Mouse (Mus musculus) ES-Bruce4 (cell line): ENCODE results near the gene Gpc1. TPM values are rescaled to one million over a fixed set of nuclear protein-coding genes. Genes with fewer than 3 reads are reported as not detected.

ENCODE experiments used
- H3K27ac ChIP-seq: 2 replicates; pipeline ENCODE4 v1.5.1; 2012; ENCODE audit warnings: low read length, inconsistent platforms; ENCODE audit not compliant: insufficient read depth
- H3K27me3 ChIP-seq: 2 replicates; pipeline ENCODE4 v1.6.1; 2012; ENCODE audit warnings: mild to moderate bottlenecking, low read length, inconsistent platforms; ENCODE audit not compliant: control insufficient read depth, poor library complexity, insufficient read depth, severe bottlenecking
- H3K36me3 ChIP-seq: 2 replicates; pipeline ENCODE4 v1.6.1; 2012; ENCODE audit warnings: inconsistent platforms, mild to moderate bottlenecking, low read length, moderate library complexity; ENCODE audit not compliant: control insufficient read depth, poor library complexity, insufficient read depth, severe bottlenecking
- H3K4me1 ChIP-seq: one replicate; pipeline ENCODE4 v1.8.1; 2011; ENCODE audit warnings: low read length; ENCODE audit not compliant: control insufficient read depth, insufficient read depth
- H3K4me3 ChIP-seq: 2 replicates; pipeline ENCODE4 v1.5.1; 2011; ENCODE audit warnings: low read depth, mild to moderate bottlenecking, low read length
- H3K9ac ChIP-seq: 2 replicates; pipeline ENCODE4 v1.6.1; 2012; ENCODE audit warnings: low read depth, mild to moderate bottlenecking, inconsistent platforms; ENCODE audit not compliant: poor library complexity, severe bottlenecking
- H3K9me3 ChIP-seq: replicated peaks from 2 replicates; pipeline ENCODE4 v1.6.1; 2012; ENCODE audit warnings: mild to moderate bottlenecking, low read length, inconsistent platforms; ENCODE audit not compliant: control insufficient read depth, poor library complexity, insufficient read depth, severe bottlenecking
- CTCF ChIP-seq: IDR thresholded peaks from one replicate; pipeline ENCODE4 v1.8.1; 2011; ENCODE audit warnings: low read depth, low read length
- EP300 ChIP-seq: IDR thresholded peaks from 2 replicates; pipeline ENCODE4 v1.6.1; 2011; ENCODE audit warnings: low read depth, low read length; ENCODE audit not compliant: insufficient read depth
- POLR2A ChIP-seq: IDR thresholded peaks from one replicate; pipeline ENCODE4 v1.8.1; 2011; ENCODE audit warnings: low read length; ENCODE audit not compliant: insufficient read depth
- polyA plus RNA-seq: library from polyadenylated mRNA; stranded (reverse); fragments of >200 nt; gene quantifications from 2 replicates; pipeline ENCODE4 v1.2.4, GENCODE M21; 2011; ENCODE audit warnings: low read depth; ENCODE audit not compliant: missing spikeins, insufficient read depth, insufficient read length

Gpc1 gene
- polyA plus RNA-seq, 1 experiment: 30.5 TPM

DNA sequence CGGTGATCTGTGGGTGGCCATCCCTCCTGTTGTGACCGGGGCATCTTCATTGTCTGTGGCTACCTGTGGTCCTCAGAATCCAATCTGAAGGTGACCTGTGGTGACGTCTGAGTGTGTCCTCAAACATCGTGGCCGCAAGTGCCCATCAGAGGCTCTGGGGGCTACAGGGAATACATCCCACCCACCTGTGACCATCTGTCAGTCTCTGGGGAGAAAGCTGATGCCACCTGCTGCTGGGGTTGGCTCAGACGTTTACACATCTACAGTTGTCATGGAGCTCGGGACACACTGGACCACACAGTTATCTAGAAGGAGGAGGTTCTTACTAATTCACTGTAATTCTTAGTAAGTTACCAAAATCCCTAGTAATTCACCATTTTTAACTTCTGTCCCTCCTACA is 7.8 kb downstream of the Gpc1 start:
- no peaks in the 10 kb centered on the region for H3K36me3 ChIP-seq
- H3K9ac ChIP-seq: no peak overlapping the region
- no peaks in the 10 kb centered on the region for H3K27me3 ChIP-seq
- no peak overlapping the region for H3K27ac ChIP-seq
- no peak overlapping the region for H3K4me3 ChIP-seq
- TF ChIP-seq CTCF (no peak), EP300 (no peak), POLR2A (no peak)
- no peaks in the 10 kb centered on the region for H3K9me3 ChIP-seq
- H3K4me1 ChIP-seq: no peaks in the 10 kb centered on the region

DNA sequence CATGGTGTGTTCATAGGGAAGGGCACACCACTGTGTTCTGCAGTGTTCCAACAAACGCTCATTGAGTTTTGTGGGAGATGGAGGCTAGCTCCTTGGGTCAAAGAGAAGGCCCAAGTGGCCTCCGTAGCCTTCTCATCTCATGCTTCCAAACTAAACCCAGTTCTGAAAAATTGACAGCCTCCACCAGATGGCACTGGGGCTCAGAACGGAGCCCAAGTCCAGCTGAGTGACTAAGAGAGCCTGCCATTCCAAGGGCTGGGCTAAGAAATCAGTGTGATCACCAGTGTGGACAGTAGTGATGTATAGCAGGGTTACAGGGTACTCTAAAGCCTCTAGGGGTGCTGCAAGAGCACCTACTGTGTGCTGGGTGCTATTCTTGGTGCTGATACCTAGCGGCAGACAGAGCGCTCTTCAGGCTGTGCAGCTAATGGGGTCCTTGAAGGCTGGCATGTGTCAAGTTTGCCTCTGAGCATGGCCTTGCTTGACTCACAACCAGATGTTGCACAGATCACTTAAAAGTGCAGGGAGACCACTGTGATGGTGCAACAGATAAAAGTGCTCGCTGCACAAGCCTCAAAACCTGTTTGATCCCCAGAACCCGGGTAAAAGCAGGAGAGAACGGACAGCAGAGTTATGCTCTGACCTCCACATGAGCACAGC is 8.9 kb downstream of the Gpc1 start:
- no peak overlapping the region for H3K4me3 ChIP-seq
- no peaks in the 10 kb centered on the region for H3K27me3 ChIP-seq
- no peak overlapping the region for H3K9ac ChIP-seq
- no peaks in the 10 kb centered on the region for H3K36me3 ChIP-seq
- no peak for TF ChIP-seq CTCF
- TF ChIP-seq POLR2A: no peak
- TF ChIP-seq EP300: no peak
- no peaks in the 10 kb centered on the region for H3K9me3 ChIP-seq
- no peak overlapping the region for H3K27ac ChIP-seq
- H3K4me1 ChIP-seq: no peaks in the 10 kb centered on the region

DNA sequence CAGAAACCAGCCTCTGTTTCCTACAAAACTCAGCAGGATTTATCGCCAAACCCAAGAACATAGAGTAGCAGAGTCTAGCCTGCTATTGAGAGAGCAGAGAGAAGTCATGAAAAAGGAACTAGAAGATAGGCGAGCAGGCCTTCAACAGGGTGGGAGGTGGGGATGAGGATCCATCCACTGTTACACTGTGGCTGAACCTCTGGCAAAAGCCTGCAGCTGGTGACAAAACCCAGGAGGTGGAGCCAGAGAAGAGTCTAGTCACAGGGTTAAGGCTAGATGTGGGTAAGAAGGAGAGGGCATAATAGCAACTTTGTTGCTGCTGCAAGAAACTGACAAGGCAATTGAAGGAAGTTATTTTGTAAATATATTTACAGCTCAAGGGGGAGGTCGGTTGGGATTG is 10.0 kb downstream of the Gpc1 start:
- TF ChIP-seq CTCF (no peak), POLR2A (no peak), EP300 (no peak)
- no peaks in the 10 kb centered on the region for H3K4me1 ChIP-seq
- no peaks in the 10 kb centered on the region for H3K9me3 ChIP-seq
- H3K4me3 ChIP-seq: no peak overlapping the region
- H3K9ac ChIP-seq: no peak overlapping the region
- no peaks in the 10 kb centered on the region for H3K36me3 ChIP-seq
- H3K27ac ChIP-seq: no peak overlapping the region
- H3K27me3 ChIP-seq: no peaks in the 10 kb centered on the region

DNA sequence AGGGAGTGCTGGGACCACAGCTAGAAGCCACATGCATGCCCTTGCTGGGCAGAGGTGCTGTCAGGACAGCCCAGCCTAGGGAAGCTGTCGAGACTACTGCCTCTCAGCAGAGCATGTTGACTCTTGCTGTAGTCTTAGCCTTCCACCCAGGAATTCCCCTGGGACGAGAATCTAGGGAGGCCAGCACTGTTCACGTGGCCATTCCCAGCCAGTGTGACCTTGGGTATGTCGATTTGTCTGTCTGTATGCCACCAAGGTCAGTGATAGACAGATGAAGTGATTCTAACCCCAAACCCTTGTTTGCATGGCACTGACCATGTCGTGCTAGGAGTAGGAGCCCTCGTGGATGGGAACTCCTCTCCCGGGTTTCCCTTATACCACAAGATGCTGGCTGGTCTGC is 14.4 kb downstream of the Gpc1 start:
- H3K9me3 ChIP-seq: no peaks in the 10 kb centered on the region
- no peak overlapping the region for H3K9ac ChIP-seq
- no peaks in the 10 kb centered on the region for H3K27me3 ChIP-seq
- H3K4me3 ChIP-seq: no peak overlapping the region
- no peaks in the 10 kb centered on the region for H3K36me3 ChIP-seq
- no peak overlapping the region for H3K27ac ChIP-seq
- H3K4me1 ChIP-seq: no peaks in the 10 kb centered on the region
- no peak for TF ChIP-seq EP300
- TF ChIP-seq POLR2A: no peak
- no peak for TF ChIP-seq CTCF

DNA sequence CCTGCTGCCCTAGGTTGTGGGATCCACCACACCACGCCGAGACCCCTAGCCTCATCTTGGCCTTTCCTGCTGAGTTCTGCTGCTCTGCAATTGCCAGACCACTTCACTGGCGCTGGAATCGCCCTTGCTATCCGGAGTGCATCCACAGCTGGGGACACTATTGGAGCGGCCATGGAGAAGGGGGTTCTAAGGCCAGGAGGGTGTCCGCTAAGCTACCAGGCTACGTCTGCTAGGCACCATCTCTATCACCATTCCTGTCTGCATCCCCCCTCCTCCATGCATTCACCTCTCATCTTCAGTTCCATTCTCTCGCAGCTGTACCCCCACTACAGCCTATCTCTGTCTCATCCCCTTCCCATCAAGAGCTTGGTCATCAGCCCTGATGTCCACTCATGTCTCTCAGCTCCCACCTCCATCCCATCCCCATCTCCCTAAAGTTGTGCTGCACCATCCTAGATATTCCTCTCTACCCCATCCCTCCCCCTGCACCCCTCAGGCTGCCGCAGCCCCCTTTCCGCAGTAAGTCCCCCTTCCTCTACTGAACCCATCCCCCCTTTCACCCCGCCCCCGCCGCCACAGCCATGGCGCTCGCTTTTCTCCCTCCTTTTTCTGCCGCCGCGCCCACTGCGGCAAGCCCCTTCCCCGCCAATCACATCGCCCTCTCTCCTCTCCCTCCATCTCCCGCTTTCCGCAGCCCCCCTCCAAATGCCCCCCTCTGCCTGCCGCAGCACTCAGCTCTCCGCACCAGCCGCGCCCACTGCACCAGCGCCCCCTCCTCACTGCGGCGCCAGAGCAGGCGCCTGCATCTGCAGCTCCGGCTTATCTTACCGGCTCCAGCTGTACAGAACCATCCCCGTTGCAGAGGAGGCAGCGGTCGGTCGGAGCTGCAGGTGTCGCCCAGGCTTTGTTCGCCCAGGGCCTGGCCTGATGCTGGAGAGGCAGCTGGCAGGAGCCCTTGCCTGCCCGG is 16.7 kb downstream of the Gpc1 start:
- no peaks in the 10 kb centered on the region for H3K36me3 ChIP-seq
- H3K4me1 ChIP-seq: no peaks in the 10 kb centered on the region
- no peak overlapping the region for H3K9ac ChIP-seq
- peak overlapping the region; percentile 24; the same call in 1 of the 2 replicates for H3K4me3 ChIP-seq
- TF ChIP-seq EP300: no peak
- no peak for TF ChIP-seq POLR2A
- TF ChIP-seq CTCF: no peak
- H3K27me3 ChIP-seq: no peaks in the 10 kb centered on the region
- no peak overlapping the region for H3K27ac ChIP-seq
- no peaks in the 10 kb centered on the region for H3K9me3 ChIP-seq

DNA sequence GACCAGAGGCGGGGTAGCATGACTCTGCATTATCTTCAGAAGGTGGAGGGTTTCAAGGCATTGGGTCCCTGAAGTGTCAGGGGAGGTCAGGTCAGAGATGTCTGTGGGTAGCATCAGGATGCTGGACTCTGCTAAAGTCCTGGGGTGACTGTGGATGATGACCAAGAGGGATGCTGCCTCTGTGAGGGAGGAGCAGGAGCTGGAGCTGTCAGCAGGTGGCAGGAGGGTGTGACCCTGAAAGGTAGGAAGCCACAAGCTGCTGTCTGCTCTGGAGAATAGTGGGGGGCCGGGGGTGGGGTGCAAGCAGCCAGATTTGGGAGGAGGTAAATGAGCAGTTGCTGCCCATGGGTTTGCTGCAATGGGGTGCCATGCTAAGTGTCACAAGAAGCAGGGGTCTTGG is 18.0 kb downstream of the Gpc1 start:
- no peak overlapping the region for H3K27ac ChIP-seq
- H3K9me3 ChIP-seq: no peaks in the 10 kb centered on the region
- no peaks in the 10 kb centered on the region for H3K36me3 ChIP-seq
- no peaks in the 10 kb centered on the region for H3K4me1 ChIP-seq
- H3K4me3 ChIP-seq: no peak overlapping the region
- TF ChIP-seq POLR2A (no peak), CTCF (peak; percentile 42)
- H3K27me3 ChIP-seq: no peaks in the 10 kb centered on the region
- H3K9ac ChIP-seq: no peak overlapping the region
